Mouse (Mus musculus) olfactory bulb, adult 2 months (tissue): ENCODE measurements around the gene Olfr74. TPM values are rescaled to one million over a fixed set of nuclear protein-coding genes. Genes with fewer than 3 reads are reported as not detected.
"Not testable (repeated sequence)": the region's sequence is repeated elsewhere in the genome, so short reads cannot be mapped to it uniquely, and the experiment has no call there.

Experiments
- H3K27ac ChIP-seq: fragments of 200-500 bp; 2 replicates; pipeline ENCODE4 v1.5.1; 2012; ENCODE audit warnings: low read depth, low read length; ENCODE audit not compliant: insufficient read depth
- H3K4me1 ChIP-seq: fragments of 200-500 bp; 2 replicates; pipeline ENCODE4 v1.6.1; 2012; ENCODE audit warnings: low read length; ENCODE audit not compliant: control insufficient read depth, insufficient read depth
- H3K4me3 ChIP-seq: fragments of 200-500 bp; 2 replicates; pipeline ENCODE4 v1.5.1; 2012; ENCODE audit warnings: mild to moderate bottlenecking, low read depth, low read length, moderate library complexity; ENCODE audit not compliant: insufficient read depth
- CTCF ChIP-seq: fragments of 200-500 bp; IDR thresholded peaks from 2 replicates; pipeline ENCODE4 v1.5.1; 2012; ENCODE audit warnings: low read depth, mild to moderate bottlenecking, low read length, moderate library complexity; ENCODE audit not compliant: insufficient read depth
- POLR2A ChIP-seq: fragments of 200-500 bp; IDR thresholded peaks from 2 replicates; pipeline ENCODE4 v1.6.1; 2012; ENCODE audit warnings: mild to moderate bottlenecking, low read depth, low read length, moderate library complexity; ENCODE audit not compliant: insufficient read depth
- WGBS: fragments of 180-500 bp; shearing (Covaris S2); methylation state at CpG from one replicate; pipeline ENCODE4 v1.1.7; 2018; 5-methylcytosine and 5-hydroxymethylcytosine counted together
- polyA plus RNA-seq: library from polyadenylated mRNA; stranded (reverse); fragments of >200 nt; gene quantifications from 2 replicates; pipeline ENCODE4 v1.2.4, GENCODE M21; 2012; ENCODE audit warnings: low replicate concordance; ENCODE audit not compliant: missing spikeins, insufficient read depth, insufficient read length

Olfr74 gene
- polyA plus RNA-seq = not detected in 2 replicates

DNA sequence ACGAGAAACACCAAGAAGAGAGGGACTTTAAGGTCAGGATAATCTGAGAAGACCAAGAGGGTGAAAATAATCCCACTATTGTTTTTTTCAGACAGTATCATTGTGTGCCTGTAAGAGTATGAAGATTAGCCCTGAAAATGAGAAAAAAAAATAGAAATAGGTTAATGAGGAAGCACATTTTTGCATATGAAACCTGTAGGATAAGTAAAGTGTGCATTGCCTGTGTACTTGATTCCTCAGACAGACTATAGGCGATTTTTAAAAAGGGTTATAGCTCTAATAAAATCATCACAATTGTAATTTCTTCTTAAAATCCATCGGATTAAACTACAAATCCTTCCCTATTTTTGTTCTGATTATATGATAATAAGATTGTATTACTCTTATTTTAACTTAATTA is at the start of gene Olfr74:
Gene Olfr74, minus strand, starts transcription at position 101 of the 400 bp plus-strand sequence.
- TF ChIP-seq CTCF (no peak), POLR2A (no peak)
- no peaks in the 10 kb centered on the region for H3K4me1 ChIP-seq
- 66% methylated on average over 3 of the region's 3 CpGs for WGBS
- H3K4me3 ChIP-seq = no peak within 1 kb of the TSS
- H3K27ac ChIP-seq = no peak within 1 kb of the TSS

DNA sequence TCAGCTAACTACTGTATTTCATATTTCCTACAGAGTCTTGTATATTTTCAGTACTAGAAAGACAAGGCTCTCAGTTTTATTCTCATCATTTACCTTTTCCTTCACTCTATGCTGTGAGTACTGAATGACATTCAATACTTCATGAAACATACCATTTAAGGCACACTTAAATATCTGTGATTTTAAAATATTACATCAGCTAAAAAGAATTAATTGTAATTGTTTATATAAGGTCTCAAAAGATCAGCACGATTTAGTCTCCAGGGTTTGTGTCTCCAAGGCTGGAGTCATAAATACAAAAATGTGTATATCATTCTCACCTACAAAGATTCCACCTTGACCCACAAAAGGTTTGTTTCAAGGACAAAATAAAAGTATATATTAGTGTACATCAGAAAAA is 48.0 kb upstream of the Olfr74 start, which contains the start of gene Olfr1161:
Gene Olfr1161, plus strand, starts transcription at position 301 of the 400 bp plus-strand sequence.
- WGBS = 91% methylated on average over 1 of the region's 1 CpGs
- H3K4me1 ChIP-seq, H3K4me3 ChIP-seq, H3K27ac ChIP-seq: not testable (repeated sequence)

DNA sequence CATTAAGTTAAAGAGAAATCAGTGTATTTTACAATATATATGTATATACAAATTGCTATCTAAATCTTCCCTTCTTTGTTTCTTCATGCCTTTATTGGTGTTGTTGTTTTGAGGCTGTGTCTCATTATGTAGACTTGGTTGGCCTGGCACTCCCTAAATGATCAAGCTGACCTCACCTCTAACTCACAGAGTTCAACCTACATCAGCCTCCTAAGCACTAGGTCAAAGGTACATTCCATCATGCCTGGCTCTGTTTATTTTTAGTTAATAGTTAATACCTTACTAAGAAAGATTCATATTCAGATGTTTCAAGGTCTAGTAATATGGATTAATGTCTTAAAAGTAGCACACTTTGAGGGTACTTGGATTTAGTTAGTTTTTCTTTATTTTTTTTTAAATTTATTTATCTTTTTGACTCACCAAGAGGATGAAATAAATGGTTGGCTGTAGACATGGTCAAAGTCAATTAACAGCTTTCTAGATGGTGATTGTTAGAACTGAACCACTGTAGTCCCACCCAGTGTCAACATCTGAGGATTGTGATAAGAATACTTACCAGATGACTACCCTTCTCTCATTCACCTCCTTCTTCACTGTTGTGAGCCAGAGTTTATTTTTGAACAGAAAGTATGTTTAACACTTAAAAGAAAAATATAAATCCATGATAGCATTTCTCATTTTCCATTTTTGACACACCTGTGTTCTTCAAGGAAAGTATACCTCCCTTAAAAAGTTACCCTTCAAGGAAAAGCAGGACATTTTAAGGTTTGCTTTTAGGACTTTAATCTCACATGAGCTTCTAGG is 33.3 kb upstream of the Olfr74 start, which contains the start of gene Olfr1160:
Gene Olfr1160, minus strand, starts transcription at position 754 of the 804 bp plus-strand sequence.
- H3K4me1 ChIP-seq = no peaks in the 10 kb centered on the region
- H3K27ac ChIP-seq = no peak within 1 kb of the TSS
- no peak for TF ChIP-seq CTCF
- no peak for TF ChIP-seq POLR2A
- H3K4me3 ChIP-seq = no peak within 1 kb of the TSS

DNA sequence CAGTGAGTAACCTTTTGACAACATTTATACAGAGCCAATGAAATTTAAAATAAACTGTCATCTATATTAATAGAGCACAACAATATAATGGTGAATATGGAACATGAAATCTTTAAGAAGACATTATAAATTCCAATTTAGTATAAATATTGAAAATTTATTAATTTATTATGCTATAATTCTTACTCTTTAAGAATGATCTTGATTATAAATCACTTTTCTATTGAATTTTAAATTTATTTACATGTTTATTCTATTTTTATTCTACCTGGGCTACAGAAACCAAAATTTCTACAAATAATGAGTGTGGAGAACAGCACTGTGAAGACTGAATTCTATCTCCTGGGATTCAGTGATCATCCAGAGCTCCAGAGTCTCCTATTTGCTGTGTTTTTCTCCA is 15.3 kb upstream of the Olfr74 start, which contains the start of gene Olfr1158:
Gene Olfr1158, plus strand, starts transcription at position 301 of the 400 bp plus-strand sequence.
- no peak for TF ChIP-seq CTCF
- TF ChIP-seq POLR2A = no peak
- H3K4me1 ChIP-seq = no peaks in the 10 kb centered on the region
- H3K27ac ChIP-seq = no peak within 1 kb of the TSS
- no peak within 1 kb of the TSS for H3K4me3 ChIP-seq

DNA sequence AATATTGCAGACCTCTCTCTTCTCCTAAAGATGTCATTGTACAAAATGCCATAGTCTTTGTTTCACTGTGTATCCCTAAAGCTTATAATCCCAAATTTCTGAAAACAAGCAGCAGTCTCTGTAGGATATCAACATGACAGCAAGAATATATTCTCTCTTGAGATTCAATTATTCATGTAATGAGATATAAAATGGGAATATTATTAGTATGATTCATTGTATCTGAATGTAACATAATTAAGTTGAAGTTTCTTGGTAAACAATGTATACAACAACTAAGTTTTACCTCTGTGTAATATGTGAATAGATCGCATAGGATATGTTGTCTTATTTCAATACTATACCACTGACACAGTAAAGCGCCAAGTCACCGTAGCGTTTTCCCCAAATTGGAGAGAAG is 6.3 kb downstream of the Olfr74 start, which contains the start of gene Olfr1157:
Gene Olfr1157, minus strand, starts transcription at position 101 of the 400 bp plus-strand sequence.
- Histone ChIP-seq H3K4me1 (no peaks in the 10 kb centered on the region), H3K27ac (no peak within 1 kb of the TSS), H3K4me3 (no peak within 1 kb of the TSS)
- TF ChIP-seq CTCF = no peak
- no peak for TF ChIP-seq POLR2A
- WGBS = 98% methylated on average over 4 of the region's 4 CpGs

DNA sequence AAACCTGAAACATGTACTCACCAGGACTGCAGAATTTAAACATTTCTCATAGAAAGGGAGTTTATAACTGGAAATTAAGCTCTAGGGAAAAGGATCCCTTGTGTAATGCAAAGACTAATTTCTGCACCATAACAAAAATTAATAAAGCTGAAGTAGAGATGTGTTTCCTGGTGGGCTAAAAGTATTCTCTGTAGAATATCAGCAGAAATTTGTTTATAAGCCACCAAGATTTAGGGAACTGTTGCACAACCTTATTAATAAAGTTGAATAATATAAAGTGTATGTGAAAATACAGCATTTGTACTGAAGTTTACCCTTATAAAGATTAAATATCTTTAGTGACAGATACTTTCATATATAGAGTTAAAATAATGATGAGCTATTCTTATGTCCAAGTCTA is 21.5 kb downstream of the Olfr74 start, which contains the start of gene Olfr1156:
Gene Olfr1156, minus strand, starts transcription at position 101 of the 400 bp plus-strand sequence.
- Histone ChIP-seq H3K27ac (no peak within 1 kb of the TSS), H3K4me3 (no peak within 1 kb of the TSS), H3K4me1 (no peaks in the 10 kb centered on the region)
- TF ChIP-seq POLR2A = no peak
- TF ChIP-seq CTCF = no peak

DNA sequence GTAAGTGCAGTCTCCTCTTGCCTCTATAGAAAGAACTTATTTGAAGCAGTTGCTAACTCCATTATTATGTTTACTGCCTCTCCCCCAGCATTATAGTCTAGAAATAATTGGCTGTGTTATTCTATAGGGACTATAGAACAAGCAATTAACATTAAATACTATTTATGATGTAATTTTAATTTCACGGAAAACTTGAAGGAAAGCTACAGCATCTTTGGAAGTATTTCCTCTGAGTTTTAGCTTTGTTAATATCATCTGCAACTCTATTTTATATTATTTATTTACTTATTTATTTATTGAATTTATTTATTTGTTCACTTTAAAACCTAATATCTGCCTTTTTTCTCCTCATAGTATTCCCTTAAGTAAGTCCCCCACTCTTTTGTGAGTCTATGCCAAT is 29.4 kb downstream of the Olfr74 start, which contains the start of gene Olfr1155:
Gene Olfr1155, minus strand, starts transcription at position 101 of the 400 bp plus-strand sequence.
- H3K27ac ChIP-seq = no peak within 1 kb of the TSS
- no peaks in the 10 kb centered on the region for H3K4me1 ChIP-seq
- no peak within 1 kb of the TSS for H3K4me3 ChIP-seq
- WGBS = 94% methylated on average over 1 of the region's 1 CpGs
- TF ChIP-seq POLR2A (no peak), CTCF (no peak)

Other genes with a start within 250 kb of the Olfr74 start
- not detected in 2 replicates for gene Olfr1138, start 234.7 kb downstream of the Olfr74 start, polyA plus RNA-seq
- not detected in 2 replicates for gene Olfr1140, start 230.9 kb downstream of the Olfr74 start, polyA plus RNA-seq
- gene Olfr1141, start 220.7 kb downstream of the Olfr74 start, polyA plus RNA-seq = not detected in 2 replicates
- gene Olfr152, start 195.2 kb downstream of the Olfr74 start, polyA plus RNA-seq = not detected in 2 replicates
- not detected in 2 replicates for gene Olfr1143, start 174.1 kb downstream of the Olfr74 start, polyA plus RNA-seq
- not detected in 2 replicates for gene Olfr1145, start 164.8 kb downstream of the Olfr74 start, polyA plus RNA-seq
- gene Olfr1148, start 144.1 kb downstream of the Olfr74 start, polyA plus RNA-seq = not detected in 2 replicates
- not detected in 2 replicates for gene Olfr1150-ps1, start 130.7 kb downstream of the Olfr74 start, polyA plus RNA-seq
- not detected in 2 replicates for gene Olfr1151, start 118.8 kb downstream of the Olfr74 start, polyA plus RNA-seq
- gene Olfr1152, start 108.2 kb downstream of the Olfr74 start, polyA plus RNA-seq = not detected in 2 replicates
- not detected in 2 replicates for gene Olfr1153, start 79.7 kb downstream of the Olfr74 start, polyA plus RNA-seq
- gene Olfr1154, start 69.5 kb downstream of the Olfr74 start, polyA plus RNA-seq = not detected in 2 replicates
- not detected in 2 replicates for gene Olfr1155, start 29.5 kb downstream of the Olfr74 start, polyA plus RNA-seq
- gene Olfr1156, start 21.6 kb downstream of the Olfr74 start, polyA plus RNA-seq = not detected in 2 replicates
- gene Olfr1157, start 6.4 kb downstream of the Olfr74 start, polyA plus RNA-seq = not detected in 2 replicates
- gene Olfr1158, start 15.4 kb upstream of the Olfr74 start, polyA plus RNA-seq = not detected in 2 replicates
- gene Olfr1160, start 33.6 kb upstream of the Olfr74 start, polyA plus RNA-seq = not detected in 2 replicates
- gene Olfr1161, start 48.1 kb upstream of the Olfr74 start, polyA plus RNA-seq = not detected in 2 replicates
- not detected in 2 replicates for gene Olfr73, start 63.0 kb upstream of the Olfr74 start, polyA plus RNA-seq
- gene Olfr1162, start 76.5 kb upstream of the Olfr74 start, polyA plus RNA-seq = not detected in 2 replicates
- not detected in 2 replicates for gene Olfr1163, start 97.2 kb upstream of the Olfr74 start, polyA plus RNA-seq
- gene Olfr1164, start 119.3 kb upstream of the Olfr74 start, polyA plus RNA-seq = not detected in 2 replicates
- not detected in 2 replicates for gene Olfr1166, start 153.6 kb upstream of the Olfr74 start, polyA plus RNA-seq
- gene Olfr1167, start 180.5 kb upstream of the Olfr74 start, polyA plus RNA-seq = not detected in 2 replicates
- gene Olfr1168, start 207.2 kb upstream of the Olfr74 start, polyA plus RNA-seq = not detected in 2 replicates